Mouse (Mus musculus) embryonic facial prominence, embryonic 13.5 days (tissue): ENCODE data around the gene Brs3. TPM values are rescaled to one million over a fixed set of nuclear protein-coding genes. Genes with fewer than 3 reads are reported as not detected.

Source experiments
- ATAC-seq: fragments of 200-750 bp; cut with Nextera tagmentation; 2 replicates; pipeline ENCODE4 v1.8.0; 2017; ENCODE audit warnings: low read depth; ENCODE audit not compliant: insufficient number of reproducible peaks, insufficient read depth, low FRiP score, low TSS enrichment
- H3K27ac ChIP-seq: fragments of 300-500 bp; sonication (generic); 2 replicates; pipeline ENCODE4 v1.5.1; 2015; ENCODE audit warnings: moderate library complexity, mild to moderate bottlenecking, inconsistent platforms
- H3K27me3 ChIP-seq: fragments of 300-500 bp; sonication (generic); 2 replicates; pipeline ENCODE4 v1.6.1; 2015; ENCODE audit warnings: mild to moderate bottlenecking, inconsistent platforms
- H3K36me3 ChIP-seq: fragments of 300-500 bp; sonication (generic); 2 replicates; pipeline ENCODE4 v1.6.1; 2015; ENCODE audit warnings: mild to moderate bottlenecking, inconsistent platforms
- H3K4me1 ChIP-seq: fragments of 300-500 bp; sonication (generic); 2 replicates; pipeline ENCODE4 v1.6.1; 2015; ENCODE audit warnings: inconsistent platforms
- H3K4me2 ChIP-seq: fragments of 300-500 bp; sonication (generic); 2 replicates; pipeline ENCODE4 v1.6.1; 2015; ENCODE audit warnings: moderate library complexity, mild to moderate bottlenecking, inconsistent platforms
- H3K4me3 ChIP-seq: fragments of 300-500 bp; sonication (generic); 2 replicates; pipeline ENCODE4 v1.5.1; 2015; ENCODE audit warnings: mild to moderate bottlenecking, inconsistent platforms
- H3K9ac ChIP-seq: fragments of 300-500 bp; sonication (generic); 2 replicates; pipeline ENCODE4 v1.6.1; 2015; ENCODE audit warnings: mild to moderate bottlenecking, inconsistent platforms
- H3K9me3 ChIP-seq: fragments of 300-500 bp; sonication (generic); 2 replicates; pipeline ENCODE4 v1.6.1; 2016; ENCODE audit warnings: inconsistent platforms
- WGBS: fragments of 180-500 bp; shearing (Covaris S2); methylation state at CpG from one replicate; pipeline ENCODE4 v1.1.7; 2015; ENCODE audit warnings: mixed read lengths; 5-methylcytosine and 5-hydroxymethylcytosine counted together
- polyA plus RNA-seq: library from polyadenylated mRNA; unstranded; fragments of >200 nt; fragmentation: Nextera tagmentation; extraction: Ambion mirVana; gene quantifications from 2 replicates; pipeline ENCODE4 v1.2.1, GENCODE M21; 2015

Gene Brs3
- not detected in 2 replicates for polyA plus RNA-seq

DNA sequence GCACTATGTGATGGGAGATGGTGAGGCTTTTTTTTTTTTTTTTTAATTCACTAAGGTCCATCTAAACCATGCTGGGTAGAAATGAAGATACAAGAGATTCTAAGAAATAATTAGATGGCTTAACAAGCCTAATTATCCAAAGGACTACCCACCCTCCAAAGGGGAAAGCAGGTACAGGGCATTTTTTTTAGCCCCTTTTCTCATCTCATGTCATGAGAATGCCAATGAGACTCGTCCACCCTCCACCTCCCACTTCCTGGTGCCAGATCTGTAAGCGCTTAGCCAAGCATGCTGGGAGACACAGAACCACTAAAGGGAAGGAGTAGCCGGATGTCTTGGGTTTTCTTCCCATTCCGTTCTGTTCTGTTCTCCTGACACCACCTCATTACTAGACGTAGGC, at the start of gene Brs3:
Brs3 (plus strand) TSS at position 301 of the 400 bp plus-strand sequence.
- no peaks in the 10 kb centered on the region for H3K4me1 ChIP-seq
- no peak within 1 kb of the TSS for H3K4me3 ChIP-seq
- H3K4me2 ChIP-seq = no peak within 1 kb of the TSS
- no peak for ATAC-seq
- H3K27ac ChIP-seq = no peak within 1 kb of the TSS
- H3K27me3 ChIP-seq = no peaks in the 10 kb centered on the region
- no peak within 1 kb of the TSS for H3K9ac ChIP-seq
- WGBS = 79% methylated on average over 5 of the region's 5 CpGs
- H3K9me3 ChIP-seq = no peaks in the 10 kb centered on the region
- no peaks in the 10 kb centered on the region for H3K36me3 ChIP-seq

DNA sequence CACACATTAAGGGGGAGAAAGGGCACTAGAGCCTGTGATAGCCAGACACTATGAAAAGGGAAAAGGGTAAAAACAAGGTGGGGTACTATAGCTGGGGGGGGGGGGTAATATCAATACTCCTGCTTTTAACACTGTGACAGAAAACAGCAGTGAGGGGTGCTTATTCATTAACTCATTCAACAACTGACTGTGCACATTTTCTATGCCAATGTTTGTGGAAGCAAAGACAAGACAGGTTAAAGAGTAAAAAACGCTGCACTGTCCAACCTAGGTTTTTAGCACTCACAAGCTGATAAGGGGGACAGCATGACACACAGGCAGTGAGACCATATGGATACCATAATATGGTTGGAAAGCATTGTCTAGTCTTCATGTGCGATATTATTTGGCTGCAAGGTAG, 30.0 kb upstream of the Brs3 start:
- no peak overlapping the region for H3K27ac ChIP-seq
- no peaks in the 10 kb centered on the region for H3K36me3 ChIP-seq
- H3K4me2 ChIP-seq = no peak overlapping the region
- H3K4me1 ChIP-seq = no peaks in the 10 kb centered on the region
- ATAC-seq = no peak
- WGBS = 83% methylated on average over 2 of the region's 2 CpGs
- H3K4me3 ChIP-seq = no peak overlapping the region
- no peaks in the 10 kb centered on the region for H3K9me3 ChIP-seq
- no peaks in the 10 kb centered on the region for H3K27me3 ChIP-seq
- H3K9ac ChIP-seq = no peak overlapping the region

DNA sequence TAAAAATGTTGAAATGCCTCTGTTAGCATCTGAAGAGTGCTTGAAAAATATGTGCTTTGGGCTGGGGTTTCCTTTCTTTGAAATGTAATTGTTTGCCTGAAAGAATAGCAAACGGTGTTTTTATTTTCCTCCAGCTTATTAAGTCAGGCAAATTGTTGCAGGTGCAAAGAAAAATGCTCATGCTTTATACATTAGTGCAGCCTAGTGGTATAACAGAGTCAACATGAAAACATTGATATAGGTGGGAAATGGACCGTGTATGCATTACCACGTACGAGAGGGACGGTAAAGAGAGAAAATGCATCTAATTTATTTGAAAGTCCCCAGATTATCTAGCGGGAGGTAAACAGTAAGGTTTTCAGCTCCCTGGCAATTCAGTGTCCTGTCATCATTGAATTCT, 995 bp downstream of the Brs3 start:
- H3K27me3 ChIP-seq = no peaks in the 10 kb centered on the region
- H3K9ac ChIP-seq = no peak overlapping the region
- WGBS = 78% methylated on average over 6 of the region's 6 CpGs
- no peak overlapping the region for H3K4me3 ChIP-seq
- no peak overlapping the region for H3K4me2 ChIP-seq
- H3K4me1 ChIP-seq = no peaks in the 10 kb centered on the region
- no peaks in the 10 kb centered on the region for H3K9me3 ChIP-seq
- ATAC-seq = no peak
- H3K27ac ChIP-seq = no peak overlapping the region
- H3K36me3 ChIP-seq = no peaks in the 10 kb centered on the region

DNA sequence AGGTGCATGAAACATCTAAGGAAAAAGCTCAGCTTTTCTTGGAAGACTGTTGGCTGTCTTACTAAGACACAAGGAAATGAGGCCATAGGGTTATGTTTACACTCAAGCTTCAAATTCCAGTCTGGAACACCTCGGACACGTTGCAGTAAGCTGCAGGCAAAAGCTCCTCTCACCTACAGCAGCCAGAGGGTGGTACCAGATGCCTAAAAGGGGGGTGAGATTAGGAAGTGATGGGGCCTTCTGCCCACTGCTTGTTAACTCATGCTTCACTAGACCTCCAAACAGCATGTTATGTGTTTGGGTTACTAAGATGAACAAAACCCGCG, 9.9 kb downstream of the Brs3 start:
- H3K9ac ChIP-seq = no peak overlapping the region
- 22% methylated on average over 4 of the region's 4 CpGs for WGBS

DNA sequence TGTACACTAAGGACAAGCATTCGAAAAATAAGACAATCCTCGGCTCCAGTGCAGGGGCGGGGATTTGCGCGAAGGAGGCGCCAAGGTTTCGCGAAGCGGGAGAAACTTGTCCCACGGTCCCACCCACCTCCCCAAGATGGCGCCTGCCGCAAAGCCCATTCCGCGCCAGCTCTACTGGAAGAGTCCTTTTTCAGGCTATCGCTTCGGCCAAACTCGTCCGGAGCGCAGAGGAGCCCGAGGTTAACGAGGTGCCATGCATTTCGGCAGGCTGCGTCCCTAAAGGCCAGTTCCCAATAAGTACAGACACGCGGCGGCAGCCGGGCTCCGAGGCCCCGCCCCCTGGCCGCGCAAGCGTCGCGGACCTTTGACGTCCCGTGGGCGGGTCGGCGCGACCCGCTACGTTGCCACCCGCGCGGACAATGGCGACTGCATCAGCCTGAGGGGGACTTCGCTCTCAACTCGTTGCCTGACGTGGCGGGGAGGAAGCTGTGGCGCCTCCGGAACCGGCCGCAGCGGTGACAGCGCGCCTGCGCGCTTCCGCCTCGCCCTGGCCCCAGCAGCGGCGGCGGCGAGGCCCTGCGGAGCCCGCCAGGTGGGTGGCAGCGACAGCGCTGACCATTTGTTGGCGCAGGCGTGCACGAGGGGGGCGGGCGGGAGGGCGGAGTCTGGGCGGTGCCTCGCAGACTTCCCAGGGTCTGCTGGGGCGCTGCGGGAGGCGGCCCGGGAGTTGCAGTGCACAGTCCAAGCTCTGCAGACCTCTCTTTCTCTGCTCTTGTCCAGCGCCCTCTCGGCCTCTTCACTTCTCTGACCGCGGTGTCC, 10.5 kb downstream of the Brs3 start, which contains the start of gene Htatsf1:
Htatsf1 (plus strand) TSS at position 410 of the 819 bp plus-strand sequence.
- no peaks in the 10 kb centered on the region for H3K4me1 ChIP-seq
- no peaks in the 10 kb centered on the region for H3K9me3 ChIP-seq
- H3K4me2 ChIP-seq = peak within 1 kb of the TSS; percentile 60
- H3K27me3 ChIP-seq = no peaks in the 10 kb centered on the region
- H3K9ac ChIP-seq = peak within 1 kb of the TSS; percentile 75
- ATAC-seq = peak; percentile 94
- H3K27ac ChIP-seq = peak within 1 kb of the TSS; percentile 95
- 25% methylated on average over 82 of the region's 85 CpGs for WGBS
- H3K4me3 ChIP-seq = peak within 1 kb of the TSS; percentile 55
- 0 out of 2 replicates have a peak, but pooled peaks cover 4% of the 10 kb centered on the region for H3K36me3 ChIP-seq

More for the DNA sequence above, 9.9 kb downstream of the Brs3 start:
- ATAC-seq = peak; percentile 75
- no peaks in the 10 kb centered on the region for H3K27me3 ChIP-seq
- H3K9me3 ChIP-seq = no peaks in the 10 kb centered on the region
- peak overlapping the region; percentile 95 for H3K27ac ChIP-seq
- peak overlapping the region; percentile 50 for H3K4me2 ChIP-seq
- H3K4me3 ChIP-seq = peak overlapping the region; percentile 55
- H3K36me3 ChIP-seq = 0 out of 2 replicates have a peak, but pooled peaks cover 4% of the 10 kb centered on the region
- H3K4me1 ChIP-seq = no peaks in the 10 kb centered on the region

DNA sequence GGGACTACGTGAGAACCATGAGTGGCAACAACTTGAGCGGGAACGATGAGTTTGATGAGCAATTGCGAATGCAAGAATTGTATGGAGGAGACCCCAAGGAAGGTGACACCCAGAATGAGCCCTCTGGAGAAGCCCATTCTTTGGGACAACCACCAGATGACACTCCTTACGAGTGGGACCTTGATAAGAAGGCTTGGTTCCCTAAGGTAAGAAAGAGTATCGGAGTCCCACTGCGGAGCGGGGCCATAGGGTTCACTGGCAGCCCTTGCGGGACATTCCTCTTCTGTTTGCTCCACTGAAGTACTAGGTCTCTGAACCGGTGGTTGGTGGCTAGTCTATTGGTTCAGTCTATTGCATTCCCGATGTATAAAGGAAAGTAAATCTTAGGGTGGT, 11.1 kb downstream of the Brs3 start:
- ATAC-seq = 0 out of 2 replicates have a peak, but pooled peaks have one; percentile 35

DNA sequence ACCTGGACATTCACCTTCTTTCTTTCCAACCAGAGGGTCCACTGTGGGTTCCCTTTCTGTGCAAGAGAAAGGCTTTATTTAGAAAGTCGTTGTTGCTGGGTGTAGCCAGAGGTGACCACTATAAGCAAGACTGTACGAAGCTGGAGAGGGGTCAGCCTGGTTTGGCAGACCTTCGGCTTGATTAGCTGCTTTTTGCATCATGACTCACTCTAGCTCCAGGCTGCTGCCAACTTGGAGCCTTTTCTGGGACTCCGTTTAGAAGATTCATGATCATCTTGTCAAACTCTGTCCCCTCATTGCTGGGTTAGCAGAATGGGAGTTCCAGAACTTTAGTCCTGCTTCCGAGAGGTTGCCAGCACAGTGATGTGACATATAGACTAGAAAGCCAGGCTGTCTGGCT, 38.6 kb downstream of the Brs3 start:
- Histone ChIP-seq H3K27ac (no peak overlapping the region), H3K9ac (no peak overlapping the region), H3K9me3 (no peaks in the 10 kb centered on the region), H3K4me3 (no peak overlapping the region), H3K27me3 (no peaks in the 10 kb centered on the region), H3K4me2 (no peak overlapping the region), H3K36me3 (no peaks in the 10 kb centered on the region), H3K4me1 (no peaks in the 10 kb centered on the region)
- ATAC-seq = no peak
- 79% methylated on average over 5 of the region's 5 CpGs for WGBS

More for the DNA sequence above, 11.1 kb downstream of the Brs3 start:
- Histone ChIP-seq H3K27me3 (no peaks in the 10 kb centered on the region), H3K4me2 (peak overlapping the region; percentile 60), H3K4me3 (peak overlapping the region; percentile 55), H3K9me3 (no peaks in the 10 kb centered on the region), H3K4me1 (no peaks in the 10 kb centered on the region), H3K9ac (peak overlapping the region; percentile 75), H3K36me3 (0 out of 2 replicates have a peak, but pooled peaks cover 4% of the 10 kb centered on the region), H3K27ac (peak overlapping the region; percentile 95; the same call in 1 of the 2 replicates)
- WGBS = 34% methylated on average over 11 of the region's 11 CpGs

DNA sequence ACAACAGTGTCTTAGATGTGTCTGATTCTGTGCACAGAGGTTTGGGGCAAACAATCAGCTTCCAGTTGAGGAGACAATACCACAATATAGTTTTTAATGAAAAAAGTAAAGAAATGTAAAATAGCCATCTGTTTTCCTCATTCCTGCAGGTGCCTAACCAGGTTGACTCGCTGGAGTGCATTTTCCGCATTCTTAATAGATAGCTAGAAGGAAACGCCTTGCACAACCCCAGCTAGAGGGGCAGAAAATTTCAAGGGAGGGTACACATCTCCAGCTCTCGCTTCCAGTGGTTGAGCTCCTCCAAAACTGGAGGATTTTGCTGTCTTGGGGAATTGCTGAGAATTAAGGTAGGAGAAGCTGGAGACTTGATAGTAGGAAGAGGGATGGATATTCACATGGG, 44.9 kb downstream of the Brs3 start, which contains the start of gene Vgll1:
Vgll1 (plus strand) TSS at position 301 of the 400 bp plus-strand sequence.
- no peak within 1 kb of the TSS for H3K27ac ChIP-seq
- H3K9ac ChIP-seq = no peak within 1 kb of the TSS
- H3K4me2 ChIP-seq = no peak within 1 kb of the TSS
- no peaks in the 10 kb centered on the region for H3K36me3 ChIP-seq
- H3K4me3 ChIP-seq = no peak within 1 kb of the TSS
- no peaks in the 10 kb centered on the region for H3K9me3 ChIP-seq
- WGBS = 63% methylated on average over 4 of the region's 4 CpGs
- H3K27me3 ChIP-seq = no peaks in the 10 kb centered on the region
- no peak for ATAC-seq
- no peaks in the 10 kb centered on the region for H3K4me1 ChIP-seq

Other genes starting within 250 kb of the Brs3 start
- 4.1 and 4.2 TPM in 2 replicates for gene Map7d3, start 220.7 kb upstream of the Brs3 start, polyA plus RNA-seq
- gene Adgrg4, start 172.9 kb upstream of the Brs3 start, polyA plus RNA-seq = not detected in 2 replicates
- 84.0 and 87.7 TPM in 2 replicates for gene Htatsf1, start 10.5 kb downstream of the Brs3 start, polyA plus RNA-seq
- gene Vgll1, start 45.0 kb downstream of the Brs3 start, polyA plus RNA-seq = 0.55 and 0.77 TPM in 2 replicates
- gene Cd40lg, start 169.1 kb downstream of the Brs3 start, polyA plus RNA-seq = not detected in 2 replicates